Mouse (Mus musculus): Measurements from ENCODE around the gene Cdk8.

- no peak for TF ChIP-seq EP300 (IDR thresholded peaks at IDR 0.05; ENCODE audit: low read depth in 1 of 2, low read length in 2 of 2)
- TF ChIP-seq CTCF (IDR thresholded peaks at IDR 0.05 in 2 of 3, conservative IDR thresholded peaks at IDR 0.05 in 1 of 3; ENCODE audit: control insufficient read depth in 1 of 3, insufficient read depth in 1 of 3, low read depth in 2 of 3, low read length in 3 of 3, poor library complexity in 1 of 3, severe bottlenecking in 1 of 3) = peak in 2 of 3 experiments; percentile 17 to 24; a peak in 3 of 6 replicates
- TF ChIP-seq ZMIZ1 (IDR thresholded peaks at IDR 0.05; ENCODE audit: low read depth, low read length) = no peak
- TF ChIP-seq MYB (IDR thresholded peaks at IDR 0.05; ENCODE audit: low read depth, low read length) = no peak
- TF ChIP-seq MAZ (IDR thresholded peaks at IDR 0.05; ENCODE audit: low read depth, low read length) = no peak
- TF ChIP-seq POLR2AphosphoS2 (IDR thresholded peaks at IDR 0.05; ENCODE audit: low read length) = no peak
Measured at GRCm38 (mm10) chr5:146329541-146329940, 98.5 kb downstream of the Cdk8 start.

Measured in MEL (cell line).